Mouse (Mus musculus): Measurements from ENCODE around the gene Dnlz.
"Not testable (repeated sequence)": the region's sequence is repeated elsewhere in the genome, so short reads cannot be mapped to it uniquely, and the experiment has no call there.

The Dnlz gene

GRCm38 (mm10) chr2:26351358-26352290, at the start of gene Dnlz:
Gene Dnlz (minus strand): TSS chr2:26352110.
- DNase-seq (ENCODE audit: extremely low read depth, low read depth) = peak; percentile 70

- DNase-seq (ENCODE audit: extremely low read depth, low read depth) = no peak
Measured at GRCm38 (mm10) chr2:26401023-26401422, 49.1 kb upstream of the Dnlz start.

GRCm38 (mm10) chr2:26400296-26400695, 48.4 kb upstream of the Dnlz start:
- no peak for DNase-seq (ENCODE audit: extremely low read depth, low read depth)

GRCm38 (mm10) chr2:26399647-26400046, 47.7 kb upstream of the Dnlz start:
- no peak for DNase-seq (ENCODE audit: extremely low read depth, low read depth)

GRCm38 (mm10) chr2:26398978-26399377, 47.1 kb upstream of the Dnlz start:
- no peak for DNase-seq (ENCODE audit: extremely low read depth, low read depth)

- DNase-seq (ENCODE audit: extremely low read depth, low read depth) = no peak
Measured at GRCm38 (mm10) chr2:26391617-26392016, 39.7 kb upstream of the Dnlz start.

GRCm38 (mm10) chr2:26390954-26391353, 39.0 kb upstream of the Dnlz start:
- DNase-seq (ENCODE audit: extremely low read depth, low read depth) = peak; percentile 23

- DNase-seq (ENCODE audit: extremely low read depth, low read depth) = peak; percentile 37
Measured at GRCm38 (mm10) chr2:26389154-26389690, 37.3 kb upstream of the Dnlz start, which contains the start of the genes Entr1 and Pmpca. Gene Entr1 (minus strand): TSS chr2:26389316. Gene Pmpca (plus strand): TSS chr2:26389339.

GRCm38 (mm10) chr2:26388682-26389153, 36.8 kb upstream of the Dnlz start:
- no peak for DNase-seq (ENCODE audit: extremely low read depth, low read depth)

GRCm38 (mm10) chr2:26387713-26388112, 35.8 kb upstream of the Dnlz start:
- no peak for DNase-seq (ENCODE audit: extremely low read depth, low read depth)

- not testable (repeated sequence) for DNase-seq (ENCODE audit: extremely low read depth, low read depth)
Measured at GRCm38 (mm10) chr2:26380871-26381270, 29.0 kb upstream of the Dnlz start.

- DNase-seq (ENCODE audit: extremely low read depth, low read depth) = peak; percentile 68
Measured at GRCm38 (mm10) chr2:26380131-26380771, 28.3 kb upstream of the Dnlz start, which contains the start of gene Snapc4. Gene Snapc4 (minus strand): TSS chr2:26380653.

GRCm38 (mm10) chr2:26372396-26372795, 20.5 kb upstream of the Dnlz start:
- no peak for DNase-seq (ENCODE audit: extremely low read depth, low read depth)

GRCm38 (mm10) chr2:26368572-26368971, 16.7 kb upstream of the Dnlz start:
- no peak for DNase-seq (ENCODE audit: extremely low read depth, low read depth)

- DNase-seq (ENCODE audit: extremely low read depth, low read depth) = no peak
Measured at GRCm38 (mm10) chr2:26367911-26368310, 16.0 kb upstream of the Dnlz start.

GRCm38 (mm10) chr2:26364738-26365465, 13.0 kb upstream of the Dnlz start:
- DNase-seq (ENCODE audit: extremely low read depth, low read depth) = no peak

GRCm38 (mm10) chr2:26363481-26363880, 11.6 kb upstream of the Dnlz start:
- DNase-seq (ENCODE audit: extremely low read depth, low read depth) = no peak

- no peak for DNase-seq (ENCODE audit: extremely low read depth, low read depth)
Measured at GRCm38 (mm10) chr2:26362991-26363390, 11.1 kb upstream of the Dnlz start.

- DNase-seq (ENCODE audit: extremely low read depth, low read depth) = peak; percentile 55
Measured at GRCm38 (mm10) chr2:26360772-26361171, 8.9 kb upstream of the Dnlz start, which contains the start of gene Card9. Gene Card9 (minus strand): TSS chr2:26360918.

- DNase-seq (ENCODE audit: extremely low read depth, low read depth) = no peak
Measured at GRCm38 (mm10) chr2:26359983-26360382, 8.1 kb upstream of the Dnlz start.

GRCm38 (mm10) chr2:26358667-26359320, 6.9 kb upstream of the Dnlz start:
- no peak for DNase-seq (ENCODE audit: extremely low read depth, low read depth)

Measured in MEL-GATA-1-ER (cell line).